Mouse (Mus musculus) thymus, postnatal 0 days (tissue): ENCODE data around the gene Astn2. TPM values are rescaled to one million over a fixed set of nuclear protein-coding genes. Genes with fewer than 3 reads are reported as not detected.

Experiments used
- DNase-seq: peaks from one replicate; pipeline ENCODE4 v3.0.0-alpha.2; 2015; ENCODE audit warnings: low spot score
- polyA plus RNA-seq: library from polyadenylated mRNA; unstranded; fragments of >200 nt; fragmentation: Nextera tagmentation; extraction: Ambion mirVana; gene quantifications from 2 replicates; pipeline ENCODE4 v1.2.1, GENCODE M21; 2015

Astn2 gene
- polyA plus RNA-seq, 1 experiment from 2014 or later = 0.20 TPM

DNA sequence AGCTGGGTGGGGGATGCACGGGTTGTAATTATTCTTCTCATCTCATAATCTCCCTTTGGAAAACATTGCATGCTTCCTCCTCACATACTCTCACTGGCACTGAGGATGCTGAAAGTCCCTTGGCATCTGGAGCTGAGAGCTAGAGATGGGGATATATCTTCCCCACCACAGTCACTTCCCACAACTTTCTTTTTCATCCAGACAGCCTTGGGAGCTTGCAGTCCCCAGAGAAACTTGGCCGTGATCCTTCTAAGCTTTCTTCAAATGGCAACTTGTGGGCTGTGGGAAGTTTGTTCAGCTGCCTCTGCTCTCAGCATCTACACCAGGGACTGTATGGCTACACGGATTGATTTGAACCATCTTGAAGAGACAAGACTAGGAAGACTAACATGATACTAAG is 428.2 kb downstream of the Astn2 start:
- DNase-seq = no peak

DNA sequence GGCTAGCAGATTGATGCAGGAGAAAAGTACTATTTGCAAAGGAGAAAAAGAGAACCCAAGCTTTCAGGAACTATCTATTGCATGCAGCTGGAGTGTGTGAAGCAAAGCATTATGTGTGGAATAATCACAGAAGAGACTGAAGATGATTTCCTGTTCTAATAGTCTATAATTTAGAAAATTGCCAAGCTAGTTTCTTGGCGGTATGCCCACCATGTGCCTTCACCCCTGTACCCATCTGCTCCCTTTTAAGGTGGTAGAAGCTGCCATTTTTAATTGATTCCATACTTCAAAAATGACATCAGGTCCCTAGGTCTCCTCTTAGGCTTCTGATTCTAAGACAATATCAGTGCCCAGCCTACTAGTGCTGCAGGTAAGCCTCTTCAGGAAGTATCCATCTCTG is 432.0 kb downstream of the Astn2 start:
- DNase-seq = no peak

DNA sequence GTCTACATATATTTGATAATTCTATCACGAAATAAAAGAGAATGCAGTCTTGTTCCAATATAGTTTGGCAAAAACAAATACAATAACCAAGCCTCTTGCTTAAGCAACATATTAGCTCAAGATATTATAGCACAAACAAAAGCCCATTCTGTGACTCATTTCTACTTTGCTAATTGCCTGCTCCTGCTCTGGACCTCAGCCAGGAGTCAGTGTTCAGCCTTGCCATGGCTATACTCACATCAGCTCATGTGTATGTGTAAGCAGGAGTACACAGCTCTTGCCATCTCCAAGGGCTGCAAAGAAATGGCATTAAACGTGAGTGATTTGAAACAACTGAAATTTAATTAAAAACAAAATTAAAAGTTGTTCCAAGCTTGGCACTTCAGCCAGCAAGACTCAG is 435.1 kb downstream of the Astn2 start:
- no peak for DNase-seq

DNA sequence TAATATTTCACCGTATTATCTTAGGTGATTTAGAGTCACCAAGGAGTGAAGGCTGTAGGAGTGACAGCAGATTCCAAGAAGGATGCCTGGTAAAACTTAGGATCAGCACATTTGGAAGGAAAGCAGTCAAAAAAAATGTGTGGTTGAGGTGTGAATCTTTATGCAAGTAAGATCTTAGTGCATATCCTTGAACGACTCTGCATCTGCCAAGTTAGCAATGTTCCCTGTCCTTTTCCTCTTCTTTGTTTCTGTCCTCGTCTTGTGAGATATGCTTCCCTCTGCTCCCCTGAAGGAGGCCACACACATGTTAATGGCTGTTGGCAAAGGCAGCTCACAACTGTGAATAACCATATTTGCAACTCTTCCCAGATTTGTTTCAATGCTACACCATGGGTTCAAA is 439.8 kb downstream of the Astn2 start:
- no peak for DNase-seq

DNA sequence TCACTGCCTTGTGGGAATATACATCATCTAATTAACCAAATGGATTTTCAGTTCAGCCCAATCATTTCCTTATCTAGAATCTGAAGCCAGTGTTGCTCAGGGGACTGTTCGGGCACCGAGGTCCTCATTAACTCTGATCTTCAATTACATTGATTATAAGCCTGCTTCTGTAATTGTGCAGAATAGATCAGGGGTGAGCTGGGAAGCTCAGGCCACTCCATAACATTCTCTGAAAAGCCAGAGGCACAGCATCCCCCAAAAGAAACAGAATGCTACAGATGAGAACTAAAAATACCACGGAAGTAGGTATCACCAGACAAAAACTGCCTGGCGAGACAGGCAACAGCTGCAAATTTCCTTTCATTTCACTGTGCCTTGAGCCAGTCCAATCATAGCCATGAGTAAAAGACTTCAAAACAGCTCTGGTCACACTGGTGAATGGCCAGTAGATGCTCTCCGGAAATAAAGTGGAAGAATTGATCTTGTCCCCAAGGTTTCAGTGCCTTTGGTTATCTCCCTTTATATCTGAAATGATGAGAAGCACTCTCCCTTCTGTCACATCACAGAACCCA is 445.1 kb downstream of the Astn2 start:
- DNase-seq = no peak

DNA sequence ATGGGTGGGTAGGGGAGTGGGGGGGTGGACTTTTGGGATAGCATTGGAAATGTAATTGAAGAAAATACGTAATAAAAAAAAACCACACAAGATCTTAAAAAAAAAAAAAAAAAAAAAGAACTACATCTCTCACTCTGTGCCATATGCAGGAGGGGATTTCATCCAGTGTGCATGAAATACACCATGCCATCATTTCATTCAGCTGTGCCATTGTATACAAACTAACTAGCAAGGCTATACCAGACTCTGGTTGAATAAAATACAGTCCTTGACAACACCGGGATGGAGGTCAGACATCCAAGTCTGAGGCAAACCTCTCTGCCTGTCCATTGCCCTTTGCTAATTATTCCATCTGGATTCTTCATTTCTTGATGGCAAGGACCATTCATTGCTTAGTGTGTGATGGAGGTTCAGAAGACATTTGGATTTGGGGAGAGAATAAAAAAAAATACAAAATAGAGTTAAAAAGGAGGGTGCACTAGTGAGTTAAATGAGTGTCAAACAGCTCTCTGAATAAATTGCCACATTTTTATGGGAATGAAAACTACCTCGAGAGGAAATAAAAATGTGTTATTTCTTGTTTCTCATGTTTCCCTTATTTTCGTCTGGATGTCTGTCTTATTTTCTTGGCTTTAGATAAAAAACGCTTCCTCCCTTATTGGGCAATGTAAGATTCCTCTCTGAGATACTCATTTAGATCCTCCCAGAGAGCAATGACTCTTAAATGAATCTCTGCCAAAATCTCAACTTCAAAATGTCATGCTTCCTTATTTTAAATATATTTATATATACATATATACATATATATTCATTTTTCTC is 445.8 kb downstream of the Astn2 start:
- no peak for DNase-seq

DNA sequence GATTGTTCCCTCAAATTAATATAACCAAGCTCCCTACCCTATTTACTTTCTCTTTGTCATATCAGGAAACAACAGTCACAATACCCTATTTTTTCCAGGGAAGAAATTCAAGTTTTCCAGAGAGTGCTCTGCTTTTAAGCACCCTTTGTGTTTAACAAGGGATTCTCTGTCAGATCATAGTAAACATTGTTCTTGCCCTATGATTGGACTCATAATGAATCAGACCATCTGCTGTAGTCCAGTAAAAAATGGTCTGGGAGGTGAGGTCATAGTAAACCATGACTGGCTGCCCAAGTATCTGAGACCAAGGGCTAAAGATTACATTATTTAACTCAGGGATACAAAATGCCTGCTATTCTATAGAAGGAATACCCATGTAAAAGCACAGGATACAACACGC is 452.5 kb downstream of the Astn2 start:
- DNase-seq = no peak

DNA sequence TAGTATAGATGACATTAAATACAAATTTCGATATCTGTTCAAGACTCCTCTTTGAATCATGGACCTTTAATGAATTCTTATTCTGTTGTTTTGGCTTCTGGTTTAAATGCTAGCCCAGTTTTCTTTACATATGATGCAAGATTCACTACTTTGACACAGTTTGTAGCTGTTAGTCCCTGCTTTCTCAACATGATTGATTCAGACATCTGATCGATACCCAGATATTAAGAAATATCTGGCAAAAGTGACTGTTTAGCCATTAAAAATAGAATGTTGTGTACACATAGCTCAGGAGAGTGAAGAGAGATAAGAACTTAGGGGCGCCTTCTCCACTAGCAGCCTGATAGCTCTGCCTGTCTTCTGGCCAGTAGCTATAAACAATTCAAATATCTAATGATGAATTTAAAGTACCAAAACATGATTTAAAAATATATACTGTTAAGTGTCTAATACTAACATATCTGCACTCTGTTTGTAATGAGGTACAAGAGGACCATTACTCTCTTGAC is 457.2 kb downstream of the Astn2 start:
- no peak for DNase-seq

DNA sequence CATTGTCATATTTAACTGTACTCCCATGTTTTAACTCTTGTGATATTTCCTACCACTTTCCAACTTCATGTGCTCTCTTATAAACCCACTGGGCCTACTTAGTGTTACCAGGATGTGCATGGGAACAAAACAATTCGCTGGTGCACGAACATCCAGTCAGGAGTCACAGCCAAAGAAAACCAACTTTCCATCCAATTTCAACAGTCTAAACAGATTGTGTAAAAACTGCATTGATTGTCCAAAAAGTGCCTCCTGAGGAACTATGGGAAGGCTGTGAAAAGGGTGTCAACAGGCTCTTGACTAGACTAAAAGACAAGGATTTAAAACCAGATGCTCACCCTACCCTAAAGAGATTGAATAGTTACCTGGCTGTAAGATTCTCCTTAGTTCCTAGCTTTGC is 458.4 kb downstream of the Astn2 start:
- DNase-seq = no peak

DNA sequence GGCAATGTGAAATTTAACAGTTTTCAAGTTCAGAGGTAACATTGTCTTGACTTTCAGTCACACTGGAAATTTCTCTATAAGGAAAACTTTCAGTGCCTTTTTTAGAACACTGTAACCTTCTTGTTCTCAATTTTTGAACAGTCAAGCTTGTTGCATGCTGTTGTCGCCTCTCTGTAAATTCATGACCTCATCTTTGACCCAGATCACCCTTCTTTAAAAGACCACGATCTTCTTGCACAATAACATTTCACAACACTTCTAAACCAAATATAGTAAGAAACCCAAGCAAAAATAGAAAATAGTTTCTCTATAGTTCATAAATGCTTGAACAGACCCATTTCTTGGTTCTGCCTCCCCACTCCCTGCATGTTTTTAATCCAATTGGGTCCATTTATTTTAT is 473.5 kb downstream of the Astn2 start:
- DNase-seq = no peak

DNA sequence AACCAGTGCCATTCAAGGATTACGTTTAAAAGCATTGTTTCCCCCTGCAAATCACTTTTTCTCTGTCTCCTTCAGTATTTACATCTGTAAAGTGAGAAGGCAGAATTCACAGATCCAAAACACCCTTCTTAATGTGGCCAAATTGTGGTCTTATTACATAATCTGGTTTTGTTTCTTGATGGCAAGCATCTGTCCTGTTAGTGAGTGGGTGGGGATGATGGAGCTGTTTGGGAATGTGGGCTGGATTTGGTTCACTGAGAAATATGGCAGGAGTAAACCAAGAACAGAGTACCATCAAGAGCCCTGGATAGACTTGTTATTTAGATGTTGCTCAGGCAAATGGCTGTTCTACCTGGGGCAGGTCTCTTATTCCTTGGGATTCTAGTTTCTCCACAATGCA is 484.1 kb downstream of the Astn2 start:
- no peak for DNase-seq

DNA sequence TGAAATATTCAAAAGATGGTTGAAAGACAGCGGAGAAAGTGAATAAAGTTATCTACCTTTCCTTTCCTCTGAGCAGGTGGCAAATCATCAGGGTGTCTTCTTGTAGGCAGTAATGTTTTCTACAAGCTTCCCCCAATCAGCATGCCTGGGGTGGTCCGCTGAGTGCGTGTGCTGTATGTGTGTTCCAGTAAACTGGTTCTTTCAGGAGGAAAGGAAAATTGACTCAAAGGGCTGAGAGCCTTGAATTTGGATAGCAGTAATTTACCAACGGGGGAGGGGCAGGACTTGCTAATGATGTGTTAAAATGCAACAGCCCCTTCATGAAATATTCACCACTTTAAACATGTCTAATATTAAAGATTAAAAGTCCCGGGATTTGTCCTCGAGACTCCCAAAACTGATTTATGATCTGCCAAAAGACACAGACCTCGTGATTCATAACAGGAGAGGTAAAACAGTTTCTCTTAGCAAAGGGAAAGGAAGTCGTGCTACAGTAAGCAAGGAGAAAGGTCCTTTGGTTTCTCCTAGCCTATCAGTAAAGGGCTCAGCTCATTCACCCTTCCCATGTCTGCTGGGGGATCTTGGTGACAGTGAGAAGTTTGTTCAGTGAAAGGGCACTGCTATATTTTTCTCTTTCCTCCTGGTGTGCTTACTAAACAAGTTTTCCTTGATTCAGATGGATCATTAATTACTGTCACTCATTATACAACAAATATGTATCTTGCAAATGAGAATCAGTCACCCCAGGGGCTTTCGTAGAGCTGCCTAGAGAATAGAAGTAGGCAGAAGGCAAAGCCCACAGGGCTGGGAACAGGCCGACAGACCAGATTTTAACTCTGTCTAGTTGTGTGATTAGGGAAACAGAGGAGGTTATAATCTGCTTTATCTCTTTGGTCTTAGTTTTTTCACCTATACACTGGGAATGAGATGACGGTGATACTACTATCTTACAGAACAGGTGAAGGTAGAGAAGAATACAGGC is 488.1 kb downstream of the Astn2 start:
- DNase-seq = no peak

DNA sequence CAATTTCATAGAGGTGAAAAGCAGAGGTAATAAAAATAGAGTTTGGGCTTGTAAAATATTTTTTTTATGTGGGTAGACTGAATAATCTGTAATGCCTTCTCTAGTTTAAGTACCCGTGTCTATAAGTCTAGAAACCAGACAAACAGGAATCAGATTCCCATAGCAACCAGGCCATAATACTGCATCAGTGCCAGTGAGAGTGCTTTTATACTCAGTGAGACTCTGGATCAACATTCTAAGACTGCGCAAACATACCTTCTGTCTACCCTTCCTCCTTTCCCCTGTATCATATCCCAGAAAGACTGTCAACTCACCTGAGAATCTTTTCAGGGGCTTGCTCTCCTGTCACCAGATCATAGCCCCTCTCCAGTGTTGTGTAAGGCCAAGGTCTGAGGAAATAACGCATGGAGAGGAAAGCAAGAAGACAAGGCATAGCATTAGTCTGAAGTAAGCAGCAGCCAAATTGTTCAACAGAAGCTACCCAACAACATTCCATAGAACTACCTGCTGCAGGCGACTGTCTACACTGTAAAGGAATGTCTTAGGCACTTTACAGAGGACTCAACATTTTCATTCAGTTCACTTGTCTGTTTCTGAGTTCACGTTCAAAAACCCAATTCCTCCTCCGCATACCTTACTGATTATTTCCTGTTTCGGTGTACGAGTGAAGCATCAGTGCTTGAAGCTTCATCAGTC is 492.0 kb downstream of the Astn2 start:
- no peak for DNase-seq

DNA sequence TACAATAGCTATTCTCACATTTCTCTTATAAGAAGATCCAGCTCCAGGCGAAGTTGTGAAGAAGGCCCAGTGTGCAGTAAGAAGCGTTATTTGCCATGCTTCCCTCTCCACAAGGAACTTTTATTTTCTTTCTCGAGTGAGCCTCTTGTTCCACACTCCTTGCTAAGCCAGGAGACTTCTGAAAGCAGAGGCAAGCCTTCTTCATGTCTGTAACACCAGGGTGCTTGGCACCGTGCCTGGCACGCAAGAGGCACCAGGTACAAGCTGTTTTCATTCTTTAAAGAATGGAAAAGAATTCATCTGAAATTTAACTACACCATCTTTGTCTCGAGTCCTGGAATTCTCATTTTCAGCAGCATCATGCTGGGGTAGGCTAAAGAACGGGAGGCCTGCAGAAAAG is 496.8 kb downstream of the Astn2 start:
- no peak for DNase-seq

DNA sequence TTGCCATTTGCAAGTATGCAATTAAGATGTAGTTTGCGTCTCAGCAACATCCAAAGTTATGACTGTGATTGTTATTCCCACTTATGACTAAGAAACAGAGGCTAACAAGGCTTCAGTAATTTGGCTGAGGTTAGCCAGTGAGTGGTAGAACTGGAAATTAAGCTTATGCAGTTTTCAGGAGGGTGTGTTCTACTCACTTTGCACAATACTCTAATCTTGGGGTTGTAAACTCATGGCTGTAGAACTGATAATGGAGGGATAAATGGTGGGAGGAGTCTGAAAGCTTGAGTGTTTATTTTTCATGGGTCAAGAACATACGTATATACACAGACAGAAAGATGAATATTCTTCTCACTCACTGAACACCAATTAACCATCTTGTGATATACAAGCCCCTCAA is 499.4 kb downstream of the Astn2 start:
- no peak for DNase-seq

DNA sequence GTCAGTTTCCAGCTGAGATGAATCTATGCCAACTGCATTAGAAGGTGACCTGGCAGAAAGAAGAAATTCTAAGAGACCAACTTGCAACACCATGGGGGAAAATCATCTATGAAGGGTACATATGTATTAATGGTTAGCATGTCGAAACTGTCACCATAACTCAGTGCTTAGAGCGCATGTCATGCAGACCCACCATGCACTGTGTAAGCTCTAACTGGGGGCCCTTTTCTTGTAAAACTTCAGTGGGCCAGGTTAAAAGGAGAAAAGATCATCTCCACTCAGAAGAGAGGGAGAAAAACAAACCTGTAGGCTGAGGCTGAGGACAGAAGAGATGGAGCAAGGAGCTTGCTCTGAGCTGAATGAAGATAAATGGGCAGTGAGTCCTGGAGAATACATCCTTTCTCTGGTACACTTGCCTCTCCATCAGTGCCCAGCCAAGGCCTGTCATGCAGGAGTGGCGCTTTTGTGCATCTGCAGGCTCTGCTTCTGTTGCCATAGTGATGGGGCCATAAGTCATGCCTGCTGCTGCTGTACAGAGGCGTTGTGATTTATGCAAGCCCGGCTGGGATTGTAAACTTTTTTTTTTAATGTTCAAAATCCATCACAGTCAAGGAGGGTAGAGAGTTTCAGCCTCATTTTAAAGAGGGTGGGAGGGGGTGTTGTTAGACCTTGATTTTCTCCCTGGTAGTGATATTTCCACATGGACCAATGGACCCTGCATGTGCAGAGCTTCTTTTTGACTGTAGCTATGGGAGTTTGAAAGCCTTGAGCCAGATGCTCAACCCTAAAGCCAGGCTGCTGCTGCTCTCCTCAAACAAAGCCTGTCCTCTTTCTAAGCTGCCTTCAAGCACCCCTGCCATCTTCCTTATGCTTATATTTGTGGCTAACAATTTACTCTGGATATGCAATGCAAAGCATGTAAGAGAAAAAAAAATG is 508.1 kb downstream of the Astn2 start:
- DNase-seq = no peak

DNA sequence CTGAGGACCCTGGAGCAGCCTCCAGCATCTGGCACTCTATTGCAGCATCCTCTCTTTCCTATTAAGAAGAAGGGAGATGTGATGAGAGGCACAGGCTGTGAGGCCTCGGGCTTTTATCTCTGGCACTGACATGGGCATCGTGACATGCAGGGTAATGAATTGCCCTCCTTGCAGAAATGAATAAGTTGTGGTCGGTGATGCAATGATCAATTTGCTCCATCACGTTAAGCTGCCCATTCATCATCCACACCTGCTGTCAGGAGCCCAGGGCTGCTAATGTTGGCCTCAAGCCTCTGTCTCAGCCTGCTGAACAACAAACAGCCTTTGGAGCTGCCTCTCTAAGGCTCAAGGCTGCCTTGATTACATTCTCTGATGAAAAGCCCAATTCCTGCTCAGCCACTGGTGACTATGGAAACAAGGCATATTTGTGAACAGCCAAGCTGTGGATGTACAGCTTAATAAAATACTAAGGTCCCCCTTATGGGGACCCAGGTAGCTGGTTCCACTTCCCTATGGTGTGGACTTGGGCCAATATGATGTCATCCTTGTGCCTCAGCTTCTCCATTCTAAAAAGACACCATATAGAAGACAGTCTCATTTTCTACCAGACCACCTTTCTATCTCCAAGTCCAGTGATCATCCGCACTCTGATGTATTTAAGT is 515.9 kb downstream of the Astn2 start:
- DNase-seq = no peak

DNA sequence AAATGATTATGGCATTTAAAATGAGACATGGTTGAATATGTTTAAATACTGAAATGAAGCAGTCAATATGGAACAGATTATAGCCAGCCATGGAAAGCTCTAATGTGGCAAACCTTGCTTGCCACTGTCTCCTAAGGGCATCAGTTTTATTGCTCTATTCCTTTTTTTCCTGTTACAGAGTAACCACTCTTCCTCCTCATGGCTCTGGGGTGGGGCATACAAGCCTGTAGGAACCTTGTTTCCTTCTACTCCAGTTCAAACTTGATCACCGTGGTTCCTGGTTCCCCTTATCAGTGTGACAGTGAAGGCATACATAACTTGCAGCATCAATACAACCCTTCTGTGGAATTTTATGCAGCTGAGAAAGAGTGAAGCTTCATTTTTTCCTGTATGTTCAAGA is 517.5 kb downstream of the Astn2 start:
- no peak for DNase-seq

DNA sequence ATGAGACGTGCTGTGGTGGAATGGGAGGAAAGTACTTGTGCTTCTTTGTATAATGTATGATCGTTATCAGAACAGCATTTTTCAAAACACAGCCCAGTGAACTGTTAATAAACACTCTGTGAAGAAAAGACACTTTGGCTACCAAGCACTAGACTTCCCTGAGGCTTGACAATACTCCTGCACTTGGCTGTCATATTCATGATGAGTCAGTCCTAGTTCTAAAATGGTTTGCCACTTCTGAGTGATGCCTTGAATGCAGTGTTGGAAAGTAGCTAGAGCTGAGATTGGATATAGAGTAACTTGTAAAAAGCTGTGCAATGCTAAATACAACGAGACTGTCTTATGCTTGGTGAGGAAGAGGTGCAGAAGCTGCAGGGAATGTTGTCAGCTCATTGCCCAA is 518.5 kb downstream of the Astn2 start:
- DNase-seq = no peak
